18 mouse cellular contexts compared by ENCODE assay signal in genomic region chr5:122224291-122224690, GRCm38 (mm10).
"Had no signal": no experiment of that assay in that cellular context is flagged by ENCODE, and none has a peak within 500 bp of the region (broad histone marks: within the 10 kb centered on the region; RNA-seq: fewer than 3 reads in every experiment).

No protein-coding gene starts in this region.

- H3K36me3 ChIP-seq: liver, embryonic 15.5 days; neural tube, embryonic 13.5 days; neural tube, embryonic 15.5 days; stomach, embryonic 15.5 days had no signal

- H3K9ac ChIP-seq: liver, embryonic 15.5 days; liver, postnatal 0 days; lung, embryonic 14.5 days; midbrain, embryonic 12.5 days; neural tube, embryonic 13.5 days; neural tube, embryonic 15.5 days; stomach, embryonic 15.5 days had no signal

- ATAC-seq: liver, postnatal 0 days; midbrain, embryonic 16.5 days had no signal

- H3K4me1 ChIP-seq: neural tube, embryonic 13.5 days had no signal

- H3K27me3 ChIP-seq: liver, embryonic 15.5 days; midbrain, embryonic 12.5 days; neural tube, embryonic 13.5 days; neural tube, embryonic 15.5 days; stomach, embryonic 15.5 days had no signal

- H3K4me2 ChIP-seq: liver, embryonic 15.5 days; lung, embryonic 14.5 days; midbrain, embryonic 12.5 days; neural tube, embryonic 13.5 days; neural tube, embryonic 15.5 days; stomach, embryonic 15.5 days had no signal

- H3K9me3 ChIP-seq: liver, embryonic 15.5 days; neural tube, embryonic 13.5 days; stomach, embryonic 15.5 days had no signal

- H3K4me3 ChIP-seq: liver, embryonic 15.5 days; midbrain, embryonic 10.5 days; midbrain, embryonic 12.5 days; myocyte; neural tube, embryonic 13.5 days; neural tube, embryonic 15.5 days; stomach, embryonic 15.5 days had no signal

- H3K27ac ChIP-seq: liver, embryonic 15.5 days; midbrain, embryonic 12.5 days; neural tube, embryonic 13.5 days; neural tube, embryonic 15.5 days; stomach, embryonic 15.5 days; stomach, postnatal 0 days had no signal

- DNase-seq: liver, postnatal 0 days; lung, embryonic 14.5 days; lung, postnatal 10 days; lung, postnatal 4 days; midbrain, embryonic 14.5 days; right cerebral cortex, postnatal 14 days; thymus, adult 2 months; thymus, postnatal 25 days; thymus, postnatal 4 days had no signal
